Mouse (Mus musculus): ENCODE measurements around the gene Exoc4. TPM values are rescaled to one million over a fixed set of nuclear protein-coding genes. Genes with fewer than 3 reads are reported as not detected.

Exoc4 gene
- polyA plus RNA-seq, 1 experiment from 2014 or later: 25.4 TPM

DNA sequence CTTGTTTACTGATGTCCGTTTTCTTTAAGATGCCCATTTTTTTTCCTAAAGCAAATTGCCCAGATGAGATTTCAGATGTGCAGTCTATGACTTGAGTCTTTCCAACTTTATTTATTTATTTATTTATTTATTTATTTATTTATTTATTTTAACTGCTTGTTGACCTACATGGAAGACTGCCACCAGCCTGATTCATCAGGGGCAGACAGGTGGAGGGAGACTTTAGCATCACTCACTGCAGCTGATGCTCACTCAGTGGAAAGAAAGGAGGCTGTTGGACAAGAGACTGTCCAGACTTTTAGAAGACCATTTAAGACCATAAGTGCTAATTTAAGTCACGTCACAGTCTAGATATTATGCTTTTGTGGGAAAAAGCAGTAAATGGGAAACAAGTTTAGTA is 313.0 kb downstream of the Exoc4 start:
- Histone ChIP-seq H3K4me3 (ENCODE audit: low read depth, low read length) (no peak overlapping the region), H3K9me3 (ENCODE audit: control insufficient read depth, low read length) (no peaks in the 10 kb centered on the region), H3K27ac (ENCODE audit: low read depth, low read length) (no peak overlapping the region), H3K9ac (ENCODE audit: low read length) (no peak overlapping the region), H3K4me2 (ENCODE audit: low read depth) (no peak overlapping the region), H3K36me3 (ENCODE audit: control insufficient read depth, insufficient read depth, low read length) (no peaks in the 10 kb centered on the region), H3K4me1 (ENCODE audit: control insufficient read depth, insufficient read depth, low read length) (no peaks in the 10 kb centered on the region), H3K27me3 (ENCODE audit: control insufficient read depth, insufficient read depth, low read length) (no peaks in the 10 kb centered on the region)
- DNase-seq (ENCODE audit: low spot score) (no peak), ATAC-seq (ENCODE audit: insufficient read depth, low FRiP score, low TSS enrichment) (no peak)
- 94% methylated on average over 2 of the region's 2 CpGs for WGBS

DNA sequence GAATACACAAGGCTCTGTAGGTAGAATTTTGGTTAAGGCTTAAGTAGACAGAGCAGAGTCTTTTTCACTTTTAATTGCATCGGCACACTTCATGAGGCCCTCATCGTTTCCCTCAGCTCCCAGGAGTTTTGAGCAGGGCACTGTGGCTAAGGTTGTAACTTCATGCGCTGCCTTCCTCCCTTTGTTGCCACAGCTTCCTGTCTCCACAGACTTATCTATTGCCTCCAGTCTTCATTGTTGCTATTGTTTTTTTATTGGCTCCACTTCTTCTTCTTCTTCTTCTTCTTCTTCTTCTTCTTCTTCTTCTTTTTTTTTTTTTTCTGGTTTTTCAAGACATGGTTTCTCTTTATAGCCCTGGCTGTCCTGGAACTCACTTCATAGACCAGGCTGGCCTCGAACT is 327.1 kb downstream of the Exoc4 start:
- no peaks in the 10 kb centered on the region for H3K27me3 ChIP-seq (ENCODE audit: control insufficient read depth, insufficient read depth, low read length)
- H3K4me2 ChIP-seq (ENCODE audit: low read depth): no peak overlapping the region
- H3K36me3 ChIP-seq (ENCODE audit: control insufficient read depth, insufficient read depth, low read length): no peaks in the 10 kb centered on the region
- ATAC-seq (ENCODE audit: insufficient read depth, low FRiP score, low TSS enrichment): no peak
- DNase-seq (ENCODE audit: low spot score): no peak
- no peaks in the 10 kb centered on the region for H3K9me3 ChIP-seq (ENCODE audit: control insufficient read depth, low read length)
- H3K4me1 ChIP-seq (ENCODE audit: control insufficient read depth, insufficient read depth, low read length): no peaks in the 10 kb centered on the region
- no peak overlapping the region for H3K9ac ChIP-seq (ENCODE audit: low read length)
- no peak overlapping the region for H3K4me3 ChIP-seq (ENCODE audit: low read depth, low read length)
- H3K27ac ChIP-seq (ENCODE audit: low read depth, low read length): no peak overlapping the region
- 83% methylated on average over 4 of the region's 4 CpGs for WGBS

DNA sequence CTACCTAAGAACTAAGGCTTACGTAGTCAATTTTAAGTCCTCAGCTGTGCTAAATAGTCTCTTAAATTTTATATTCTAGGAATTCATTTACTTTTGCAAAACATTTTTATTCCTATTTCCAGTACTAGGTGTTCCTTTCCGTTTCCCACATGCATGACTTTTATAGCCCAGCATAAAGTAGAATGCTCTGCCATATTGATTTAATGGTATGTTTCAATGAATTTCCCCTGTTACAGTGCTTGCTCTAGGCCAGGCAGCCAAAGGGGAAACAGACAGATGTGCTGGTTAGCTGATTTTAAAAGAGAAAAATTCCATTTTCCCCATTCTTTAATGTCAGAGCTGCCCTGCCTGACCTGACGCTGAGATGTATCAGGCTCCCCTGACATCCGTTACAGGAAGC is 359.6 kb downstream of the Exoc4 start:
- no peak for ATAC-seq (ENCODE audit: insufficient read depth, low FRiP score, low TSS enrichment)

DNA sequence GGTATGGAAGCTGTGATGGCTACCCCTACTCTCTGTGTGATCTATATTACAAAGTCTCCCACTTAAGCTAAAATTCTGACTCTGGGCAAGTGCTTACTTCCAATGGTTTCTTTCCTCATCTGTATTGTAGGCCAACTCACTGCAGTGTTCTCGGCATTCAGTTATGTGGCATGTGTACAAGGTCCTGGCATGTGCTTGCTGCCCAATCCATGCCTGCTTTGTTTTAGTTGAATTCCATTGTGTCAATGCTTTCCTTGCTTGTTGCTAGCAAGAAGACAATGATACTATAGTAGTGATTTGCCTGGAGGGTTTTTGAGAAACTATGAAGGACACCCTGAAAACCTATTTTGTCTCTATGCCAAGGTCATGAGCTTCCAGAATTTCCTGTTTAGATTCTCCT is 365.1 kb downstream of the Exoc4 start:
- 92% methylated on average over 1 of the region's 1 CpGs for WGBS
- no peak for DNase-seq (ENCODE audit: low spot score)

More for the DNA sequence above, 359.6 kb downstream of the Exoc4 start:
- H3K27ac ChIP-seq (ENCODE audit: low read depth, low read length): no peak overlapping the region
- H3K4me1 ChIP-seq (ENCODE audit: control insufficient read depth, insufficient read depth, low read length): no peaks in the 10 kb centered on the region
- H3K4me3 ChIP-seq (ENCODE audit: low read depth, low read length): no peak overlapping the region
- no peaks in the 10 kb centered on the region for H3K36me3 ChIP-seq (ENCODE audit: control insufficient read depth, insufficient read depth, low read length)
- H3K27me3 ChIP-seq (ENCODE audit: control insufficient read depth, insufficient read depth, low read length): no peaks in the 10 kb centered on the region
- no peak for DNase-seq (ENCODE audit: low spot score)
- H3K4me2 ChIP-seq (ENCODE audit: low read depth): no peak overlapping the region
- no peak overlapping the region for H3K9ac ChIP-seq (ENCODE audit: low read length)
- 79% methylated on average over 4 of the region's 4 CpGs for WGBS
- H3K9me3 ChIP-seq (ENCODE audit: control insufficient read depth, low read length): no peaks in the 10 kb centered on the region

DNA sequence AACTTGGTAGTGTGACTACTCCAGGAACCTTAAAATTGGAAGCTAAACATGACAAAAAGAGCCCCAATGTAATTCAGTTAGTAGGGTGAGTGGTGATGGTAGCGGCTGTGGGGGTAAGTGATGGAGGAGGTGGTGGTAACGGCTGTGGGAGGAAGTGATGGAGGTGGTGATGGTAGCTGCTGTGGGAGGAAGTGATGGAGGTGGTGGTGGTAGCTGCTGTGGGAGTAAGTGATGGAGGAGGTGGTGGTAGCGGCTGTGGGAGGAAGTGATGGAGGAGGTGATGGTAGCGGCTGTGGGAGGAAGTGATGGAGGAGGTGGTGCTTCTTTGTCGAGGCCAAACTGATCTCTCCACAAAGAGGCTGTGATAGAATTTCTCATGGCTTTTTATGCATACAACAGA is 369.7 kb downstream of the Exoc4 start:
- no peak overlapping the region for H3K27ac ChIP-seq (ENCODE audit: low read depth, low read length)
- H3K4me2 ChIP-seq (ENCODE audit: low read depth): no peak overlapping the region
- no peaks in the 10 kb centered on the region for H3K9me3 ChIP-seq (ENCODE audit: control insufficient read depth, low read length)
- 91% methylated on average over 5 of the region's 5 CpGs for WGBS
- H3K4me1 ChIP-seq (ENCODE audit: control insufficient read depth, insufficient read depth, low read length): no peaks in the 10 kb centered on the region
- ATAC-seq (ENCODE audit: insufficient read depth, low FRiP score, low TSS enrichment) (no peak), DNase-seq (ENCODE audit: low spot score) (no peak)
- no peak overlapping the region for H3K9ac ChIP-seq (ENCODE audit: low read length)
- no peaks in the 10 kb centered on the region for H3K36me3 ChIP-seq (ENCODE audit: control insufficient read depth, insufficient read depth, low read length)
- no peaks in the 10 kb centered on the region for H3K27me3 ChIP-seq (ENCODE audit: control insufficient read depth, insufficient read depth, low read length)
- H3K4me3 ChIP-seq (ENCODE audit: low read depth, low read length): no peak overlapping the region

More for the DNA sequence above, 365.1 kb downstream of the Exoc4 start:
- Histone ChIP-seq H3K27me3 (ENCODE audit: control insufficient read depth, insufficient read depth, low read length) (no peaks in the 10 kb centered on the region), H3K4me2 (ENCODE audit: low read depth) (no peak overlapping the region), H3K4me1 (ENCODE audit: control insufficient read depth, insufficient read depth, low read length) (no peaks in the 10 kb centered on the region), H3K9ac (ENCODE audit: low read length) (no peak overlapping the region), H3K9me3 (ENCODE audit: control insufficient read depth, low read length) (no peaks in the 10 kb centered on the region), H3K4me3 (ENCODE audit: low read depth, low read length) (no peak overlapping the region), H3K36me3 (ENCODE audit: control insufficient read depth, insufficient read depth, low read length) (no peaks in the 10 kb centered on the region), H3K27ac (ENCODE audit: low read depth, low read length) (no peak overlapping the region)
- no peak for ATAC-seq (ENCODE audit: insufficient read depth, low FRiP score, low TSS enrichment)

DNA sequence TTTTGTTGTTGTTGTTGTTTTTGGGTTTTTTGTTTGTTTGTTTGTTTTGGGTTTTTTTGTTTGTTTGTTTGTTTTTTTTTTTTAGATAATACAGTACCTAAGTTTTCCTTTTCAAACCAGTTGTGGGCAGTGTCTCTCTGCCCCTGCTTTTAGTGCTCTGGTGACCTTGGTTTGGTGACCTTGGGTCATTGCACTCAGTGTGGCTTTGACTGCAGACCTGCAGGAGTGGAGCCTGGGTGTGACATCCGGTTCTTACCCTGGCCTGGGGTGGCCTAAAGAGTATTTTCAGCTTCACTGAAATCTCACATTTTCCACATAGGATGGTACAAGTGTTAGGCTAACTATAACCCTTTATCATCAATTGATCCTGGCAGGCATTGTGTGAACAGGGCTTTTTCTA is 371.8 kb downstream of the Exoc4 start:
- H3K36me3 ChIP-seq (ENCODE audit: control insufficient read depth, insufficient read depth, low read length): no peaks in the 10 kb centered on the region
- no peaks in the 10 kb centered on the region for H3K27me3 ChIP-seq (ENCODE audit: control insufficient read depth, insufficient read depth, low read length)
- no peaks in the 10 kb centered on the region for H3K4me1 ChIP-seq (ENCODE audit: control insufficient read depth, insufficient read depth, low read length)
- H3K4me3 ChIP-seq (ENCODE audit: low read depth, low read length): no peak overlapping the region
- H3K27ac ChIP-seq (ENCODE audit: low read depth, low read length): no peak overlapping the region
- H3K4me2 ChIP-seq (ENCODE audit: low read depth): no peak overlapping the region
- H3K9me3 ChIP-seq (ENCODE audit: control insufficient read depth, low read length): no peaks in the 10 kb centered on the region
- DNase-seq (ENCODE audit: low spot score) (no peak), ATAC-seq (ENCODE audit: insufficient read depth, low FRiP score, low TSS enrichment) (no peak)
- no peak overlapping the region for H3K9ac ChIP-seq (ENCODE audit: low read length)
- 41% methylated on average over 1 of the region's 1 CpGs for WGBS

DNA sequence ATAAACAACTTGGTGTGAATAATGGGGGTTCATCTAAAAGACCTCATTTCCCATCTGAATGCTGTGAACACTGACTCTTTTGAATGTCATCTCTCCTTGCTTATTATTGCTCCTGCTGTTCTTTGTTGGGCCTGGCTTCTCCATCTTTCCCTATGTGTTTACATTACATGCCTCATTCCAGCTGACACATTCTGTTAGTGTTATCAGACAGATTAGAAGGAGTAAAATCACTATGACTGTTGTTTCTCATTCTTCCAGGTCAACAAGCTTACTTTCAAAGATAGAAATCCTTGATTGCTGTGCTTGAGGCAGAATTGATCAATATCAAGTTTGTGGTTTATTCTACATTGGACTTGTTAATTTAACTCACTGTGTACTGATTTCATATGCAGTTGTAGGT is 377.0 kb downstream of the Exoc4 start:
- no peaks in the 10 kb centered on the region for H3K27me3 ChIP-seq (ENCODE audit: control insufficient read depth, insufficient read depth, low read length)
- H3K9ac ChIP-seq (ENCODE audit: low read length): no peak overlapping the region
- ATAC-seq (ENCODE audit: insufficient read depth, low FRiP score, low TSS enrichment) (no peak), DNase-seq (ENCODE audit: low spot score) (no peak)
- no peak overlapping the region for H3K4me3 ChIP-seq (ENCODE audit: low read depth, low read length)
- no peaks in the 10 kb centered on the region for H3K9me3 ChIP-seq (ENCODE audit: control insufficient read depth, low read length)
- no peaks in the 10 kb centered on the region for H3K36me3 ChIP-seq (ENCODE audit: control insufficient read depth, insufficient read depth, low read length)
- no peak overlapping the region for H3K27ac ChIP-seq (ENCODE audit: low read depth, low read length)
- H3K4me2 ChIP-seq (ENCODE audit: low read depth): no peak overlapping the region
- H3K4me1 ChIP-seq (ENCODE audit: control insufficient read depth, insufficient read depth, low read length): no peaks in the 10 kb centered on the region

DNA sequence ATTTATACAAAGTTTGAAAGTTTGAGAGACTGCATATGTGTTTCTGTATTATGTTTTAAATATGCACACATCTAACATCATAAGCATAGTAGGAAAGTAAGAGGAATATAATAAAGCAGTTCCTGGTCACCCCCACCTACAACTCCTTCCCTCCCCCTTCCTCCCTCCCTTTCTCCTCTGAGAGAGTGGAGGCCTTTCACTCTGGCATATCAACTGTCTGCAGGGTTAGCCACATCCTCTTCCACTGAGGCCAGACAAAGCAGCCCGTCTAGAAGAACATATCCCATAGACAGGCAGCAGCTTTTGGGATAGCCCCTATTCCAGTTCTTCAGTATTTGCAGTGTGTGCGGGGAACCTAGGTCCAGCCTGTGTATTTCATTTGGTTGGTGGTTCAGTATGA is 382.2 kb downstream of the Exoc4 start:
- no peaks in the 10 kb centered on the region for H3K36me3 ChIP-seq (ENCODE audit: control insufficient read depth, insufficient read depth, low read length)
- ATAC-seq (ENCODE audit: insufficient read depth, low FRiP score, low TSS enrichment): no peak
- 97% methylated on average over 2 of the region's 2 CpGs for WGBS
- H3K9me3 ChIP-seq (ENCODE audit: control insufficient read depth, low read length): no peaks in the 10 kb centered on the region
- no peak overlapping the region for H3K4me3 ChIP-seq (ENCODE audit: low read depth, low read length)
- no peaks in the 10 kb centered on the region for H3K4me1 ChIP-seq (ENCODE audit: control insufficient read depth, insufficient read depth, low read length)
- H3K4me2 ChIP-seq (ENCODE audit: low read depth): no peak overlapping the region
- H3K9ac ChIP-seq (ENCODE audit: low read length): no peak overlapping the region
- H3K27me3 ChIP-seq (ENCODE audit: control insufficient read depth, insufficient read depth, low read length): no peaks in the 10 kb centered on the region
- no peak overlapping the region for H3K27ac ChIP-seq (ENCODE audit: low read depth, low read length)
- no peak for DNase-seq (ENCODE audit: low spot score)

DNA sequence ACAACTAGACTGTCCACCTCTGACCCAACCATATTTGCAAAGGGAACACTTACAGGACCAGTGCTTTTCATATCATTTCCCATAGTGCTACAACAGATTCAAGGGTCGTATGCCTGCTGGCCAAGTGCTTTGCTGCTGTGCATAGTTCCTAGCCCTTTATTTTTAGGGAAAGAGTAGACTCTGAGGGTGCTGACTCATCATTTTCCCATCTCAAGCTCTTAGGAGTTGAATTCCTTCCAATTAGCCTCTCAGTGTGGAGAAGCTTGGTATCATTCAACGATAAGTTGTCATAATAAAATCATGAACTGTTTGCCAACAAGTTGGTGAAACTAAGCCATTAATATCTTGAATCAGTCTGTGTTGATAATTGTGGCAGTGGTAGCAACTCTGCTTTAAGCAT is 388.3 kb downstream of the Exoc4 start:
- no peak for ATAC-seq (ENCODE audit: insufficient read depth, low FRiP score, low TSS enrichment)
- H3K9ac ChIP-seq (ENCODE audit: low read length): no peak overlapping the region
- no peak for DNase-seq (ENCODE audit: low spot score)
- no peaks in the 10 kb centered on the region for H3K36me3 ChIP-seq (ENCODE audit: control insufficient read depth, insufficient read depth, low read length)
- 89% methylated on average over 2 of the region's 2 CpGs for WGBS
- H3K27ac ChIP-seq (ENCODE audit: low read depth, low read length): no peak overlapping the region
- no peaks in the 10 kb centered on the region for H3K27me3 ChIP-seq (ENCODE audit: control insufficient read depth, insufficient read depth, low read length)
- no peak overlapping the region for H3K4me3 ChIP-seq (ENCODE audit: low read depth, low read length)
- no peaks in the 10 kb centered on the region for H3K4me1 ChIP-seq (ENCODE audit: control insufficient read depth, insufficient read depth, low read length)
- no peak overlapping the region for H3K4me2 ChIP-seq (ENCODE audit: low read depth)
- H3K9me3 ChIP-seq (ENCODE audit: control insufficient read depth, low read length): no peaks in the 10 kb centered on the region
